Mouse (Mus musculus) liver, adult 2 months (tissue): ENCODE measurements around the gene 3110082J24Rik.

ENCODE experiments used
- CTCF ChIP-seq: fragments of 200-500 bp; IDR thresholded peaks from 2 replicates; pipeline ENCODE4 v1.5.1; 2011; ENCODE audit warnings: low read depth, low read length, control low read depth
- POLR2A ChIP-seq: fragments of 200-500 bp; IDR thresholded peaks from 2 replicates; pipeline ENCODE4 v1.6.1; 2011; ENCODE audit warnings: low read length, control low read depth; ENCODE audit not compliant: insufficient read depth; ENCODE audit errors: extremely low read depth

- TF ChIP-seq CTCF (no peak), POLR2A (no peak)
Measured at GRCm38 (mm10) chr5:30095731-30096130, 10.2 kb downstream of the 3110082J24Rik start.
